Mouse (Mus musculus) hindbrain, embryonic 16.5 days (tissue): ENCODE measurements around the gene Pan2. TPM values are rescaled to one million over a fixed set of nuclear protein-coding genes. Genes with fewer than 3 reads are reported as not detected.
"Not testable (repeated sequence)": the region's sequence is repeated elsewhere in the genome, so short reads cannot be mapped to it uniquely, and the experiment has no call there.

Experiments
- ATAC-seq: fragments of 200-750 bp; cut with Nextera tagmentation; 2 replicates; pipeline ENCODE4 v1.8.0; 2017; ENCODE audit warnings: moderate TSS enrichment, moderate library complexity
- H3K27ac ChIP-seq: fragments of 300-500 bp; sonication (generic); 2 replicates; pipeline ENCODE4 v1.5.1; 2014; ENCODE audit warnings: low read depth, mild to moderate bottlenecking, control low read depth, low read length, moderate library complexity
- H3K27me3 ChIP-seq: fragments of 300-500 bp; sonication (generic); replicated peaks from 2 replicates; pipeline ENCODE4 v1.6.1; 2014; ENCODE audit warnings: low read length; ENCODE audit not compliant: control insufficient read depth, insufficient read depth
- H3K36me3 ChIP-seq: fragments of 300-500 bp; sonication (generic); 2 replicates; pipeline ENCODE4 v1.6.1; 2014; ENCODE audit warnings: mild to moderate bottlenecking, low read length, moderate library complexity, mixed read lengths; ENCODE audit not compliant: control insufficient read depth, insufficient read depth
- H3K4me1 ChIP-seq: fragments of 300-500 bp; sonication (generic); 2 replicates; pipeline ENCODE4 v1.6.1; 2014; ENCODE audit warnings: low read depth, low read length; ENCODE audit not compliant: control insufficient read depth, insufficient read depth
- H3K4me2 ChIP-seq: fragments of 300-500 bp; sonication (generic); 2 replicates; pipeline ENCODE4 v1.6.1; 2014; ENCODE audit warnings: mild to moderate bottlenecking, low read length, control low read depth, moderate library complexity
- H3K4me3 ChIP-seq: fragments of 300-500 bp; sonication (generic); 2 replicates; pipeline ENCODE4 v1.5.1; 2014; ENCODE audit warnings: mild to moderate bottlenecking, low read length, control low read depth, moderate library complexity
- H3K9ac ChIP-seq: fragments of 300-500 bp; sonication (generic); 2 replicates; pipeline ENCODE4 v1.6.1; 2014; ENCODE audit warnings: low read depth, mild to moderate bottlenecking, control low read depth, low read length, moderate library complexity
- H3K9me3 ChIP-seq: fragments of 300-500 bp; sonication (generic); 2 replicates; pipeline ENCODE4 v1.6.1; 2014; ENCODE audit warnings: mild to moderate bottlenecking, low read length, moderate library complexity; ENCODE audit not compliant: control insufficient read depth
- WGBS: fragments of 180-500 bp; shearing (Covaris S2); extraction: QIAGEN DNeasy Blood & Tissue Kit; methylation state at CpG from one replicate; pipeline ENCODE4 v1.1.7; 2014; 5-methylcytosine and 5-hydroxymethylcytosine counted together
- polyA plus RNA-seq: library from polyadenylated mRNA; unstranded; fragments of >200 nt; fragmentation: Nextera tagmentation; extraction: Ambion mirVana; gene quantifications from 2 replicates; pipeline ENCODE4 v1.2.1, GENCODE M21; 2015

The Pan2 gene
- polyA plus RNA-seq, result 18.2 and 20.9 TPM in 2 replicates

DNA sequence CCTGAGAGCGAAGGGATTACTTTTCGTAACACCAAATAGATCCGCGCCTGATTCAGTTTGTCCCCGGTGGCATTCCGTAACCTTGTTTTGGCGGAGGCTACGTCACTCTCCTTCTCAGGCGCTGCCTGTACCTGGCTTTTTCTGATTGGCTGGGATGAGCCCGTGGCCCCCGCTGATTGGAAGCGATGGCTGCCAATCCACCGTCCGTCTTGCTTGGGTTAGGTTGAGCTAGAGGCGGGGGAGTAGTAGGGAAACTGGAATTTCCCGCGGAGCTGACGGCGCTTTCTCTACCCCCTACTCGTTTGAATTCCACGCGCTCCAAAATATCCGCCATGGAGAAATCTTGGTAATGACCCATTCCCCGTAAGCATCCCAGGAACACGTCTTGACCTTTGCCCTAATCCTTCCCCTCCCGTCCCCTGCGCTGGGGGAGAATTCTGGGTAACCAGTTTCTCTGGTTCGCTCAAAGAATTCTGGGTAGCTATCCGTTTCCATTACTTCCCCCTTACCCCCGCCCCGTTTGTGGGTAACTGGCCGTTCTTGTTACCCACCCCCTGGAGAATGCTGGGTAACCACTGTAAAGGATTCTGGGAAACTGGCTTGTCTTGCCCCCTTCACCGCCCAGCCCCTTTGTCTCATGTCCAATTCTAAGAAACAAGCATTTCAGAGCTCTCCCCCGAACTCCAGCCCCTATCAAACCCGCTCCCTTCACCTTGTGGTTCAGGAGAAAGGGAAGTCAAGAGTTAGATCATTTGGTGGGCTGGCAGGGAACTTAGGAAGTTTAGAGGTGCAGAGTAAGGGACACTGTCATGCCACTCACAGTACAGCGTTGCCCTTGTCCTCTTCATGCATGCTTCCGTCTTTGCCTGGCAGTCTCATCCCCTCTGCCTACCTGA lies at the start of gene Pan2:
Gene Pan2, plus strand, starts transcription at position 210 of the 896 bp plus-strand sequence.
- ATAC-seq, result peak; percentile 99
- Histone ChIP-seq H3K36me3 (no peaks in the 10 kb centered on the region), H3K4me2 (peak within 1 kb of the TSS; percentile 89), H3K9ac (peak within 1 kb of the TSS; percentile 79), H3K27me3 (no peaks in the 10 kb centered on the region), H3K4me3 (peak within 1 kb of the TSS; percentile 57), H3K27ac (peak within 1 kb of the TSS; percentile 98), H3K4me1 (peaks cover 14% of the 10 kb centered on the region), H3K9me3 (no peaks in the 10 kb centered on the region)
- 2% methylated on average over 37 of the region's 37 CpGs for WGBS

DNA sequence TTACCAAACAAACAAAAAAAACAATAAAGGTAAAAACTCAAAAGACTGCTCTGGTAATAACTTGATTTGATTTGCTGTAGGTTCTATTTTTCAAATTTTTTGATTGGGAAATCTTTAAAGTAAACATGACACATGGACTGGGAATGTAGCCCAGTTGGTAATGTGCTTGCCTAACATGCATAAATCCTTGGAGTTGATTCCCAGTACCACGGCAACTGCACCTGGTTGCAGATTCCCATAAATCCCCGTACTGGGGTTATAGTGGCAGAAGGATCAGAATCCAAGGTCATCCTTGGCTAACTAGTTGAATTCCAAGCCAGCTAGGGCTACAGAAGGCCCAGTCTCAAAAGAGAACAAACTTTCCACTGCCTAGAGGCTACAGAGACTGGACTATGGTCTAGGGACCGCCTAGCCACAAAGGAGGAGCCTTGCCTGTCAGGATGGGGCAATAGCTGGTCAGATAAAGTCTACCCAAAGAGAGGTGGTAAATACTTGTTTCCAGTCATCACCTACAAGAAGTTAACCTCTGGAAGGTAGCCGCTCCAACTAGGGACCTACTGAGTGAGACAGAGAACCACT lies 49.4 kb upstream of the Pan2 start, which contains the start of gene Apon:
Gene Apon, plus strand, starts transcription at position 420 of the 579 bp plus-strand sequence.
- no peak within 1 kb of the TSS for H3K9ac ChIP-seq
- ATAC-seq, result no peak
- H3K4me1 ChIP-seq, result no peaks in the 10 kb centered on the region
- H3K27ac ChIP-seq, result no peak within 1 kb of the TSS
- no peak within 1 kb of the TSS for H3K4me2 ChIP-seq
- H3K4me3 ChIP-seq, result no peak within 1 kb of the TSS
- peaks cover 23% of the 10 kb centered on the region for H3K36me3 ChIP-seq
- H3K9me3 ChIP-seq, result no peaks in the 10 kb centered on the region
- no peaks in the 10 kb centered on the region for H3K27me3 ChIP-seq
- WGBS, result 86% methylated on average over 4 of the region's 4 CpGs

DNA sequence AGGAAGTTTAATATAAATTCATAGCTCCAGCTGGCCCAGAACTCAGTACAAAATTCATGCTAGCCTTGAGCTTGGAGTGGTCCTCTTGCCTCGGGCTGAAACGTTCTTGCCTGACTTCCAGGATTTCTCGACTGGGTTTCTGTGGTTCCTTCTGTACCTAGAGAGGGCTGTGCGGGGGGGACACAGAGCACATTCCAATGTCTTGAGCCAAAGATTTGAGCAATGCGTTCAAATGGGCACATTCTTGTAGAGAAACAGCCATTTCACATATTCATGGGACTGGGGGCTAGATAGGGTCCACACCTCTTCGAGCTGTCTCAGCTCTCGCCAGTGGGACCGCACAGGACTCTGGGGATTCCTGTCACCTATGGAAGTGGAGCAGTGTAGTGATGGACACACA lies 47.2 kb upstream of the Pan2 start:
- WGBS, result 92% methylated on average over 8 of the region's 8 CpGs
- ATAC-seq, result no peak
- Histone ChIP-seq H3K4me1 (no peaks in the 10 kb centered on the region), H3K27ac (no peak overlapping the region), H3K9ac (no peak overlapping the region), H3K27me3 (no peaks in the 10 kb centered on the region), H3K36me3 (peaks cover 14% of the 10 kb centered on the region), H3K4me3 (no peak overlapping the region), H3K9me3 (no peaks in the 10 kb centered on the region), H3K4me2 (no peak overlapping the region)

DNA sequence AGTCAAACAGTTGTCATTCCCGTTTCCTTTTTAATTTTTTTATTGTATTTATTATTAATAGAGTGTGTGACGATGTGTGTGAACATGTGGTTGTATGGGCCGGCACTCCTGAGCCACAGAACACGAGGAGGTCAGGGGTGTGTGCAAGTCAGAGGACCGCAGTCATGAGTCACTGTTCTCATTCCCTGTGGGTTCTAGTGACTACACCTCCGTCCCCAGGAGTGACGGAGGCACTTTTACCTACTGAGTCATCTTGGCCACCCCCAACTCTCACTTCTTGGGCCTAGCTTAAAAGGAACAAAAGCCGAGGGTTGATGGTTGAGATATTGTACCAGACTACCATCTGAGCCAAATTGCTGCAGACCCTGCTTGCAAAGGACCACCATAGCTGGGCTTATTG lies 46.8 kb upstream of the Pan2 start:
- Histone ChIP-seq H3K9ac (no peak overlapping the region), H3K36me3 (peaks cover 11% of the 10 kb centered on the region), H3K27me3 (no peaks in the 10 kb centered on the region), H3K4me3 (no peak overlapping the region), H3K9me3 (no peaks in the 10 kb centered on the region), H3K4me1 (no peaks in the 10 kb centered on the region), H3K4me2 (no peak overlapping the region), H3K27ac (no peak overlapping the region)
- no peak for ATAC-seq
- WGBS, result 92% methylated on average over 8 of the region's 8 CpGs

GRCm38 (mm10) chr10:128258953-128259352 lies 44.2 kb upstream of the Pan2 start:
- H3K4me1 ChIP-seq, result no peaks in the 10 kb centered on the region
- ATAC-seq, result no peak
- 78% methylated on average over 4 of the region's 4 CpGs for whole genome bisulfite sequencing

GRCm38 (mm10) chr10:128259946-128260345 lies 43.2 kb upstream of the Pan2 start:
- H3K4me1 ChIP-seq, result no peaks in the 10 kb centered on the region
- H3K27ac ChIP-seq, result no peak overlapping the region
- H3K27me3 ChIP-seq, result no peaks in the 10 kb centered on the region
- 86% methylated on average over 5 of the region's 5 CpGs for WGBS
- no peaks in the 10 kb centered on the region for H3K36me3 ChIP-seq
- no peaks in the 10 kb centered on the region for H3K9me3 ChIP-seq
- no peak overlapping the region for H3K9ac ChIP-seq
- H3K4me3 ChIP-seq, result no peak overlapping the region
- no peak for ATAC-seq
- H3K4me2 ChIP-seq, result no peak overlapping the region

More at GRCm38 (mm10) chr10:128258953-128259352, 44.2 kb upstream of the Pan2 start:
- H3K4me3 ChIP-seq, result no peak overlapping the region
- no peaks in the 10 kb centered on the region for H3K27me3 ChIP-seq
- H3K27ac ChIP-seq, result no peak overlapping the region
- H3K9me3 ChIP-seq, result no peaks in the 10 kb centered on the region
- H3K9ac ChIP-seq, result no peak overlapping the region
- H3K4me2 ChIP-seq, result no peak overlapping the region
- H3K36me3 ChIP-seq, result no peaks in the 10 kb centered on the region

GRCm38 (mm10) chr10:128260376-128260775 lies 42.8 kb upstream of the Pan2 start:
- not testable (repeated sequence) for ATAC-seq, H3K9ac ChIP-seq, H3K4me3 ChIP-seq, H3K4me1 ChIP-seq, H3K27ac ChIP-seq, H3K4me2 ChIP-seq, H3K36me3 ChIP-seq, H3K27me3 ChIP-seq, H3K9me3 ChIP-seq
- 85% methylated on average over 7 of the region's 7 CpGs for WGBS

- H3K27me3 ChIP-seq, result no peaks in the 10 kb centered on the region
- H3K9me3 ChIP-seq, result no peaks in the 10 kb centered on the region
- H3K4me1 ChIP-seq, result no peaks in the 10 kb centered on the region
- H3K4me2 ChIP-seq, result no peak overlapping the region
- H3K27ac ChIP-seq, result no peak overlapping the region
- WGBS, result 83% methylated on average over 22 of the region's 22 CpGs
- H3K4me3 ChIP-seq, result no peak overlapping the region
- H3K36me3 ChIP-seq, result no peaks in the 10 kb centered on the region
- no peak overlapping the region for H3K9ac ChIP-seq
- no peak for ATAC-seq
These were observed 40.8 kb upstream of the Pan2 start for GRCm38 (mm10) chr10:128262300-128262699.
